Mouse (Mus musculus) frontal cortex, postnatal 14 days (tissue): Measurements from ENCODE around the gene Setd5.

Experiments
- DNase-seq, 2 experiments: peaks; one replicate each; pipeline ENCODE4 v3.0.0; 2022; ENCODE audit warnings: low spot score in 2 of 2

The Setd5 gene

GRCm38 (mm10) chr6:113133360-113133759 is 56.2 kb downstream of the Setd5 start:
- no peak for DNase-seq

GRCm38 (mm10) chr6:113141389-113142094 is 64.4 kb downstream of the Setd5 start:
- DNase-seq: no peak

GRCm38 (mm10) chr6:113144764-113145163 is 67.6 kb downstream of the Setd5 start:
- DNase-seq: no peak

- DNase-seq: no peak
Measured at GRCm38 (mm10) chr6:113145249-113145648, 68.1 kb downstream of the Setd5 start.

- no peak for DNase-seq
Measured at GRCm38 (mm10) chr6:113154071-113154470, 76.9 kb downstream of the Setd5 start.

- DNase-seq: no peak
Measured at GRCm38 (mm10) chr6:113154886-113155285, 77.7 kb downstream of the Setd5 start.

- no peak for DNase-seq
Measured at GRCm38 (mm10) chr6:113156064-113156463, 78.9 kb downstream of the Setd5 start.

GRCm38 (mm10) chr6:113160106-113160505 is 82.9 kb downstream of the Setd5 start:
- DNase-seq: no peak

GRCm38 (mm10) chr6:113161982-113162381 is 84.8 kb downstream of the Setd5 start:
- no peak for DNase-seq

GRCm38 (mm10) chr6:113163513-113163912 is 86.3 kb downstream of the Setd5 start:
- DNase-seq: no peak

- DNase-seq: peak; percentile 45
Measured at GRCm38 (mm10) chr6:113166661-113167251, 89.6 kb downstream of the Setd5 start.

GRCm38 (mm10) chr6:113168316-113168975 is 91.3 kb downstream of the Setd5 start:
- DNase-seq: no peak

- no peak for DNase-seq
Measured at GRCm38 (mm10) chr6:113169852-113170251, 92.7 kb downstream of the Setd5 start.

GRCm38 (mm10) chr6:113170651-113171050 is 93.5 kb downstream of the Setd5 start:
- no peak for DNase-seq

- DNase-seq: no peak
Measured at GRCm38 (mm10) chr6:113172011-113172410, 94.8 kb downstream of the Setd5 start.

GRCm38 (mm10) chr6:113172568-113172967 is 95.4 kb downstream of the Setd5 start:
- peak in 1 of 2 experiments; percentile 50 for DNase-seq

- no peak for DNase-seq
Measured at GRCm38 (mm10) chr6:113175469-113175868, 98.3 kb downstream of the Setd5 start.

GRCm38 (mm10) chr6:113176613-113177012 is 99.4 kb downstream of the Setd5 start:
- no peak for DNase-seq

- peak; percentile 59 to 61 for DNase-seq
Measured at GRCm38 (mm10) chr6:113178286-113179194, 101.4 kb downstream of the Setd5 start.

GRCm38 (mm10) chr6:113179195-113179733 is 102.1 kb downstream of the Setd5 start:
- DNase-seq: no peak

GRCm38 (mm10) chr6:113184163-113184562 is 107.0 kb downstream of the Setd5 start:
- no peak for DNase-seq
